Mouse (Mus musculus) gastrocnemius, postnatal 36 days (tissue): ENCODE measurements around the gene Incenp. TPM values are rescaled to one million over a fixed set of nuclear protein-coding genes. Genes with fewer than 3 reads are reported as not detected.
"Not testable (repeated sequence)": the region's sequence is repeated elsewhere in the genome, so short reads cannot be mapped to it uniquely, and the experiment has no call there.

Experiments
- DNase-seq, 2 experiments: peaks; one replicate each; pipeline ENCODE4 v3.0.0; 2022
- intact Hi-C: fragments of 180-260 bp; cut with DNase I; formaldehyde crosslinking; loops from one replicate; pipeline ENCODE4 v1.15.1; 2025
- total RNA-seq, 2 experiments: library from RNA; stranded (reverse); gene quantifications; 2 replicates each; pipeline ENCODE4 v1.2.3; 2021

Incenp gene
- total RNA-seq, 2 experiments from 2014 or later, result 1.9 to 6.4 TPM

DNA sequence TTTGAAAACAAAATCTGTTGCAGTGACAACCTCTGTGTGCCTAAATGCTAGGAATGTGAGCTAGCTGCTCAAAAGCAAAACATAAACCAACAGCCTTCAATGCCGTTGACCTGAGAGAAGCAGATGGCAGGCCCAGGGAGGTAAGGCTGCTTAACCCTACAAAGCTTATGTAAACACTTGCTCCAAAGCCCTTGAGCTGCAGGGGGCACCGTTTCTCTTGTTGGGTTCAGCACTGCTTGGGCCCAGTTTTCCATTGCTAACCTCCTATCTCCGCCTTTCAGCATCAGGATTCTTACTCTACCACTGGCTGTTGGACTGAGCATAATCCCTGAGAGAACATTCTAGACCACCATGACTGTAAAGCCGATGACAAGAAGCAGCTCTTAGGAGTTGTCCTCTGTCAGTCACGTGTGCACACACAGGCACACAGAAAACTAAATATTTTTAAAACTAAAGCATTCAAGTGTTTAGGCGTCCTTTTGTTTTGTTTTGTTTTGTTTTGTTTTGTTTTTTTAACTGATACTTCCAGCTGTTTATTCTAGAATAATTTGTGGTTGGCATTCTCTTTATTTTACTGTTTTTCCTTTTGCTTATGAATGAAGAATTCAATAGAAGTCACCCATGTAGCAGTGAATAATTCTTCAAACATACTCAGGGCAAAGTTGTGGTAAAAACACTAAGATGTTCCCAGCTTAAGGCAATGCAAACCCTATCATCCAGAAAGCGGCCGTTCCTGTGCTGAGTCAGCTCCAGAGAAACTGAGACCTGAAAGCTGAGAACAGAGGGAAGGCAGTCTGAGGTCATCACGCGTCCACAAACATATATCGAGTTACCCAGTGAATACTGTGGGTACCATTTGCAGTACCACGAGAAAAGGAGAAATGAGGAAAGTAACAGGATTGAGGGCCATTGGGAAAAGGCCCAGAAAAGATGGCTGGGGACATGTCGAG is 21.8 kb upstream of the Incenp start:
- intact Hi-C loops, result loop anchor here (5.0 kb wide), 1 partner anchor 36 kb away; no protein-coding TSS in a partner anchor
- DNase-seq, result peak; percentile 58 to 59

DNA sequence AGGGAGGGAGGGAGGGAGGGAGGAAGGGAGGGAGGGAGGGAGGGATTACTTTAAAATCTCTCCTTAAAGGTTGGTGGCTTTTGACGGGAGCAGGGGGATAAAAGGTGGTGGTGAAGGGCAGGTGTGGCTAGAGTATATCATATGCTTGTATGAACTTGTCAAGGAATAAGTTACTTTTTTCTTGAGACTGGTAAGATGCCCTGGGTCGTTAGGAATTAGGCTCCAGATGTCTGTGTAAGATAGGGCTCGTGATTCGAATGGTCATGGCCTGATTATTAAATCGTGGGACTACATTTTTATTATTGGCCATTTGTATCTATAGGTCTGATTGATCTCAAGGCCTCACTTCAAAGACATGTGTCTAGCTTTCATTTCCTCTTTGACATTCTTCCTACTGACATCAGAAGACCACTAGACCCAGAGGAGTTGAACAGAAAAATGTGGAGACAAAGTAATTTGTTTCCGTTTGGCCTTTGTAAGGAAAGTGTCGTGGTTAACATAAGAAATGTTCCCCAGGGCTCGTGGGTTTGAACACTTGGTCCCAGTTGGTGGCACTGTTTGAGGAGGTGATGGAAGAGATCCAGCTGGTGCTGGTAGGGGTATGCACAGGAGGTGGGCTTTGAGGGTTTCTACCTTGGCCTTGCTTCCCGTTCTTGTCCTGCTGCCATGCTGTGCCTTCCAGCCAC is 19.0 kb upstream of the Incenp start:
- DNase-seq, result no peak
- intact Hi-C loops, result loop anchor here (5.0 kb wide), 1 partner anchor 279 kb away; no protein-coding TSS in a partner anchor

DNA sequence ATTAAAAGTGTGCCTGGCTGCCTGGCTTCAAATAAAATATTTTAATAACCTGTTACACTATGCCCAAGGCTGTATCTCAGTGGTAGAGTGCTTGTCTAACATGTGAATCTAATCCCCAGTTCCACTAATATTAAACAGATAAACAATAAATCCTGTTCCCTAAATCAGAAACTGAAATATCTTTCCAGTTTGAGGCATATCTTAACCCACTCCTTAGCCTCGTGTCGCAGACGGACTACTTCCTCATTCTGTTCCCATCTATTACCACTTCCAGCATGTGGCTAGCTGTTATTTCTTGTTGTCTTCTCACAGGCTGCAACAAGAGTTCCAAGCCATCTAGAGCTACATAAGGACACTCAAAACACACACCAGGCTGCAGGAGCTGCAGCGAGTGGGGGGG is 18.4 kb upstream of the Incenp start:
- intact Hi-C loops, result loop anchor here (5.0 kb wide), 1 partner anchor 280 kb away; no protein-coding TSS in a partner anchor
- no peak for DNase-seq

DNA sequence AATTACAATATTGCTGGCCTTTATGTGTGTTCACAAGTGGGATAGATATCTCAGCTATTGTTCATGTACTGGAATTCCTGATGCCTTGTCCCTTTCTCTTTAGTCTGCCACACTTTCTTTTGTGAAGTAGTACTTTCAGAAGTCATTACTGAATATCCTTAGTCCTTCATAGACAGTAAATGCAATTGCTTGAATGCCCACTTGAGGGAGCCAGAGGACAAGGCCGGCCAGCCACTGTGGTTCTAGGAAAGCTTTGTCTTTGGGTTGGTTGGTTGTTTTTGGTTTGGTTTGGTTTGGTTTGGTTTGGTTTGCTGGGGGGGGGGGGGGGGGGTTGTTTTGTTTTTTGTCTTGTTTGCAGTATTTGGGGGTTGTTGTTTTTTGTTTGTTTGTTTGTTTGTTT is 16.6 kb upstream of the Incenp start:
- peak in 1 of 2 experiments; percentile 70 for DNase-seq
- intact Hi-C loops, result loop anchor here (1.0 to 5.0 kb wide), 3 partner anchors 75 to 281 kb away; no protein-coding TSS in a partner anchor

DNA sequence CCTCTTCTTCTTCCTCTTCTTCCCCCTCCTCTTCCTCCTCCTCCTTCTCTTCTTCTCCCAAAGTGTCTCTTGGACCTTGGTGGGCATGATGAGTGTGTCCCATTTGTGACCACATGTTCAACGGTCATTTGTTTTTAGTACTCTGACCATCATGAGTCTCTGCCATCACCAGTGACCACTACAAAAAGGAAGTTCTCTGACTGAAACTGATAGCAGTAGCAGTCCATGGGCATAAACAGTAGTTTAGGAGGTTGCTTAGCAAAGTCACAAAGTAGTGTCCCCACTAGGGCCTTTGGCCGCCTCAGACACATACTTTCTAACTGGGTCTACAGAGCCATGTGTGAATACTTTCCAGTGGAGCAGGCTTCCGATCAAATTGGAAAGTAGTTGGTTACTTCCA is 15.0 kb upstream of the Incenp start:
- no peak for DNase-seq
- intact Hi-C loops, result loop anchor here (2.0 kb wide), 1 partner anchor 118 kb away; no protein-coding TSS in a partner anchor

DNA sequence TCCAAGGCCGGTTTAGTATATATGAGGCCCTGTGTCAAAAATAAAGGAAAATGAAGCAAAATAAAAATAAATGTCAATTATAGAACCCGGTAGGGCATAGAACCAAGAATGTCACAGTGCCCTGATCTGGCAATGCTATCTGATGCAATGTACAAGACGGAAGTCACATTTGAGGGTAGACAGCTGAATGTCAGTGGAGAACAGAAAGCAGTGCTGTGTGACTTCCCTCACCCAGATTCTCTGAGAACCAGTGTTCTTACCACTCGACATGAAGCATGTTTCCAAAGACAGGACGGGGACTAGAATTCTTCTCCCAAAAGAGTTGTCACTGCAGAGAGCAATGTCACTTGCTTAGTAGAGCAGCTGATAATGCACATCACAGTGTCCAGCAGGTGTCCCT is 14.4 kb upstream of the Incenp start:
- intact Hi-C loops, result loop anchor here (2.0 kb wide), 1 partner anchor 119 kb away; no protein-coding TSS in a partner anchor
- no peak for DNase-seq

DNA sequence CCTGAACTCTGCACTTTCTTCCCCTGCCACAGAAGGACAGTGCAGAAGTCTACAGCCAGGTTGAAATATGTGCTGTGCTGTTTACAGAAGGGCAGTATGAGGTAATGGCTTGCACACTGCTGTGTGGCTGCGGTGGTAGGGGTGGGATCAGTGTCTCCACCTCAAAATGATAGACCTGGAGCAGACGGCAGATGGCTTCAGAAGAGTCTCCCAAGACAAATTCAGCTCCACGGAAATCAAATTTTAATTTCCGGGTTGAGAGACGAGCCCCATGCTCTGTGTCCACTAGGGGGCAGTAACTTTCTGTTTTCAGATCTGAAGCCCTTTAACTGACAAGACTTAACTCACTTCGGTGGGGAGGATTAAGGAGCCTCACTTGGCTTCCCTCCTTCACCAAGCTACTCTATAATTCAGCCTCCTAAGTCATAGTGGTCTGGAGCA is 12.0 kb upstream of the Incenp start:
- intact Hi-C loops, result no loop called here

DNA sequence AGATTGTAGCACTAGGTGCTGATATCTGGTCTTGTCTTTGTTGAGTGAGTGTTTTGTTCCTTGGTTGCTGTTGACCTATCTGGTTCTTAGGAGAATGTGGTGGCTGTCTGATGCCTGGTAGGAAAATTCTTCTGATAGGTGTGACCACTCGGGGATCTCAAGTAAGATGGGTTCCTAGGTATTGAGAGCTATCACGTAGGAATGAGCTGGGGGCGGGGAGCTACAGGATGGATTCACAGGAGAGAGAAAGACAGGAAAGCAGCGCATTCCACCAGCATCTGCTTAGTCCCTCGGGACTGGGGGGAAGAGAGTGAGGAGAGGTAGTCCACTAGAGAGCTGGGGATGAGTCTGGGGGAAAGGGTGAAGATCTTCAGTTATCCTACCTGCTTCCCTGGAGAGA is 10.0 kb upstream of the Incenp start:
- DNase-seq, result no peak
- intact Hi-C loops, result no loop called here

More for the DNA sequence above, 12.0 kb upstream of the Incenp start:
- DNase-seq, result no peak

DNA sequence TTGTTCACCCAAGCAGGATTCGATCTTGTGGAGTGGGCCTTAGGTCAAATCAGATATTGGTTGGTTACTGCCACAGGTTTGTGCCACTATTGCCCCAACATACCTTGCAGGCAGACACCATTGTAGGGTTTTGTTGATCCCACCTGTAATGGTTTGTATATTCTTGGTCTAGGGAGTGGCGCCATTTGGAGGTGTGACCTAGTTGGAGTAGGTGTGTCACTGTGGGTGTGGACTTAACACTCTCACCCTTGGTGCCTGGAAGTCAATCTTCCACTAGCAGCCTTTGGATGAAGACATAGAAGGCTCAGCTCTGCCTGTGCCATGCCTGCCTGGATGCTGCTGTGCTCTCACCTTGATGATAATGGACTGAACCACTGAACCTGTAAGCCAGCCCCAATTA is 1.3 kb upstream of the Incenp start:
- DNase-seq, intact Hi-C loops: not testable (repeated sequence)

DNA sequence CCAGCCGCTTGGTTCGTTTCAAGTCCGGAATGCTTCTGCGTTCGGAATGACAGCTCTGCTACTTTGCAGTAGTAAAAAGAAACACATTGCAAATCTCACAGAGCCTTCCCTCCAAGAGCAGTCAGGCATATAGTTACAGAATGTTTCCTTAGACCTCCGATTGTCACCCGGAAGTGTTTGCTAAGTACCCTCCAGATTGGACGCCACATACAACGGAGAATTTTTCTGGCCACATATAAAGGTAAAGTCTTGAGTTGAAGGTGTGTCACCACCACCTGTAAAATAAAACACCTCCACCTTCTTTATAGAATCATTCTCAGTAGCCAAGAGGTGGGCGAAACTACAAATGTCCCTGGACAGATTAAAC is 412 bp upstream of the Incenp start:
- intact Hi-C loops, result no loop called here
- no peak for DNase-seq

DNA sequence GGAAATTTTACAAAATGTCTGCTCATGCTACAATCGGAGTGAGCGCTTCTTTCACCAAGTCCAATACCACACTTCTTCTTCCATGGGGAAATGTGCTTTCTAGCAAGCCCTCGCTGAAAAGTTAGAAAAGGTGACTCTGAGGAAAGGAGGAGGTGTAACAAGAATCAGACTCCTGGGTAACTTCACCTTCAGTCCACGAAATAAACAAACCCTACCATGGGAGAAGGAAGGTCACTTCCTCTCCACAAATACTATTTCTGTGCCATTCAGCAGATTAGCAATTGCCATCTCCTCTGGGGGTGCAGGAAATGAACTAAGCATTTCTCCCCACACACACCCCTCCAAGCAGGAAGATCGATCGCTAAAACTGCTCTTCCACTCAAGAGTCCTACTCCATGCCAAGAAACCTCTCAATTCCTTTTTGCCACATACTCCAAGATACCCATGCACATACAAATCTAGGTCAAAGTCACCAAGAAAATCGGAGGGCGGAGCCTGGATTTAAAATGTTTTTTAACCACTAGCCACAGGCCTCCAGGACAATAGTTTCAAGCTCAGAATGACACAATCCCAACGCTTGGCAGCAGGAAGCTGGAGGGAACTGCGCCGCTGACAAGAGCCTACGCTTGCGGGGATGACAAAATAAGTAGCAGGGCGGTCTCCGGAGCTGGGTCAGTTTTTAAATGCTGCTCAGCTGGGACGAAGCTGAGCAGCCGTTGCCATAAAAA is 848 bp downstream of the Incenp start:
- no peak for DNase-seq
- intact Hi-C loops, result no loop called here

DNA sequence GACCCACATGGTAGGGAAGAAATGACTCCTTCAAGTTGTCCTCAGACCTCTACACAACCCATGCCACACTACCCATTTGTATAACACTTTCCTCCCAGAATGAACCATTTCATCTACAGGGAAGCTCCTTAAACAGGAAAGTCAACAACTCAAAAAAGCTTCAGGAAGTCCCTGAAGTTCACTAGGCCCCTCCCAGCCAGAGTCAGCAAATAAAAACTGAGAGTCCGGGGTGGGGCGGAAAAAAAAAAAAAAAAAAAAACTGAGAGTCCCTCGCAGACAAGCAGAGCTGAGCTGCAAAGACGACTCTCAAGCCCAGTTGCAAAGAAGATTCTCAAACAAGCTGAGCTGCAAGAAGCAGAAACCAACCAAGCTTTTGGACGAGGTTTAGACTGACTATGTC is 3.3 kb downstream of the Incenp start:
- DNase-seq, result no peak
- intact Hi-C loops, result no loop called here

DNA sequence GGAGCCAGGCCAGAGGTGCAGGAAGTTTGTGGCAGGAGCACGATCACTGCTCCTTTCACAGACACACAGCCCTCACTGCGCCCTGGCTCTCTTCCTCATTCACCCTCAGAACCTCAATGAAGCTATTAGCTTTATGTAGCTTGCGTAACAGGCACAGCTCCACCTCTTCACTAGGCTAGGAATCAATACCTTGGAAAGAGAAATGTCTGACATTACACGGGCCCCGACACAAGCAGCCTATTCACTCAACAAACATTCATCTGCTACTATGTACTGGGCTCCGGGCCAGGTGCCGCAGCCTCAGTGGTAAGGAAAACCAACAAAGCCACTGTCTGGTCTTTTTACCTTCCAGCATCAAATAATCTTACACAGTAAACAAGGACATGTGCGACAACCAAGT is 12.6 kb downstream of the Incenp start:
- DNase-seq, result no peak
- intact Hi-C loops, result no loop called here

DNA sequence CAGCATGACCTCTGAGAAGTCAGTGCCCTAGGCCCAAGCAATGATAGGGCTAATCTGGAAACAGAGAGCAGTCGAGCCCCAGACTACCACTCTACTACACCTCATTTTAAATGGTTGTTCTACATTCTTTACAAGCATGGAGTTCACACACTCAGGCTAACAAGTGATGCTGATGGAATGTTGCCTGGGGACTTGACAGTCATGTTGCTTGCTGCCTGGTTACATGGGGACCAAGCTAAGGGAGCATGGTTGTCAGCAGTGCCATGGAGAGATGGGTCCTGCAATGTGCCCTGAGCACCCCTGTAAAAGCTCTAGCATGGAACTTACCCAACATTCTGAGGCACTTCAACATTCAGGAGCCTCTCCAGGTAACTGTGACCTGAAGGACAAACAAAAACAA is 13.0 kb downstream of the Incenp start:
- intact Hi-C loops, result no loop called here
- DNase-seq, result no peak

DNA sequence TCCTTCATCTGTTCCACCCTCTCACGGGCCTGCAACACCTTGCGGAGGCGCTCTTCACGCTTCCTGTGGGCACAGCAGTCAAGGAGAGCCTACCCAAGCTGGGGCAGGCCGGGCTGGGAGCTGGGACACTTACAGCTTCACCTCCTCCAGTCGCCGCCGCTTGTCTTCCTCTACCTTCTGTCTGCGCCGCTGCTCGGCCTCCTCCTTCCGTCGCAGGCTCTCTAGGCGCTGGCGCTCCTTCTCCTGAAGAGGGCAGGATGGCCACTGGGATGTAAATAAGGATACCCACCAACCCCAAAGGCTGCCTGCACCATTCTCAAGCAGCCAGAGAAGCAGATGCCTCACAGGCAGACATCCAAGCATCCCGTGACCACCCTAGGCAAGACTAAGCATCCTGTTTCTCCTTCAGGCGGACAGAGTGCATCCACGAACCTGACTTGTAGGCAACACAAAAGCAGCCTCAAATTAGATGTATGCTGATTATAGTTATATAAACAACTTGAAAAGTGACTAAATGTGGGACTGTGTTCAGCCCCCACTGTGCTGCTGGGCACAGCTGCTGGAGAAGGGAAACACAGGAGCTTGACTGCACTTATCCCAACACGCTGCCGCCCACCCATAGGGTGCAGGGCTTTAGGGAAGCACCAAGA is 21.0 kb downstream of the Incenp start:
- no peak for DNase-seq
- intact Hi-C loops, result no loop called here

DNA sequence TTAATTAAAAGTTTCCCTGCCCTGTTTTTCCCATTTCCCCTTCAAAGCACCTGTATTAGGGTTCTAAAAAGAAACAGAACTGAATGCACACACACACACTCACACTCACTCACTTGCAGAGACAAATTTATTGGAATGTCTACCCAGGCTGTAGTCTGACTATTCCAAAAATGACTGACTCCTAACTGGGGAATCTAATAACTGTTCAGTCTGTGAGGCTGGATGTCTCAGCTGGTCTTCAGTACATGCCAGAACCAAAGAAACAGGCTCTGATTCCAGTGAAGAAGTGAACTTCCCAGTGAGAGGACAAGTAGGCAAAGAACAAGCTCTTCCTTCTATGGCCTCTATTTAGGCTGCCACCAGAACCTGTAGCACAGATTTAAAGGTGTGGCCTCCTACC is 33.9 kb downstream of the Incenp start:
- intact Hi-C loops, result no loop called here
- DNase-seq, result no peak

DNA sequence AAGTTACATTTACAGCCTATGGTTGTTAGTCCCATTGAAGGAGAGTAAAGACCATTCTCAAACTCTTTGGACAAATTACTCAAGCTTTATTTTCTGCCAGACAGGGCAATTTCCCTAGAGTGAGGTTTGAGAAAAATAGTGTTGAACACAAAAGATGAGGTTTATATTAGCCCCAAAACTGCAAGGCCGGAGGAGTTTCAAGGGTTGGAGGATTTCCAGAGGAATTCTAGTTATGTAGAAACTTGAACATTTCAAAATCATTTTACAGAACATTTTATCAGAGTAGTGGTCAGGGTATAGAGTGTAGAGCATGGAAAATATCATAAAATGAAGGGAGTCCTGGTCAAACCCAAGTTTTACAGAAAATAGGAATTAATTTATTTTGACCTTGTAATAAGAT is 34.5 kb downstream of the Incenp start:
- intact Hi-C loops, result no loop called here

DNA sequence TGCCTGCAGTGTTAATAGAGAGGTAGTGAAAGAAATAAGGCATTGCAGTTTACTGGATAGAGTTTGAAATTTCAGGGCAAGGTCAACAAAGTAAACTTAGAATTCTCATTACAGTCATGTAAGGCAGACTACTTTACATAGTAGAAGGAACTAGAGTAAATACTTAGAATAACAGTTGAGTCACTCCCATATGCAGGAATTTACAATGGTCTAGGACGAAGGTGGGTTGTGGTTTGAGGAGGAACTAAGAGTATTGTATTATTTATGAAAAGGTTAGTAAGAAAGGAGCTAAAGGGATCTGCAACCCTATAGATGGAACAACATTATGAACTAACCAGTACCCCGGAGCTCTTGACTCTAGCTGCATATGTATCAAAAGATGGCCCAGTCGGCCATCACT is 38.5 kb downstream of the Incenp start:
- intact Hi-C loops, DNase-seq: not testable (repeated sequence)

More for the DNA sequence above, 34.5 kb downstream of the Incenp start:
- no peak for DNase-seq

DNA sequence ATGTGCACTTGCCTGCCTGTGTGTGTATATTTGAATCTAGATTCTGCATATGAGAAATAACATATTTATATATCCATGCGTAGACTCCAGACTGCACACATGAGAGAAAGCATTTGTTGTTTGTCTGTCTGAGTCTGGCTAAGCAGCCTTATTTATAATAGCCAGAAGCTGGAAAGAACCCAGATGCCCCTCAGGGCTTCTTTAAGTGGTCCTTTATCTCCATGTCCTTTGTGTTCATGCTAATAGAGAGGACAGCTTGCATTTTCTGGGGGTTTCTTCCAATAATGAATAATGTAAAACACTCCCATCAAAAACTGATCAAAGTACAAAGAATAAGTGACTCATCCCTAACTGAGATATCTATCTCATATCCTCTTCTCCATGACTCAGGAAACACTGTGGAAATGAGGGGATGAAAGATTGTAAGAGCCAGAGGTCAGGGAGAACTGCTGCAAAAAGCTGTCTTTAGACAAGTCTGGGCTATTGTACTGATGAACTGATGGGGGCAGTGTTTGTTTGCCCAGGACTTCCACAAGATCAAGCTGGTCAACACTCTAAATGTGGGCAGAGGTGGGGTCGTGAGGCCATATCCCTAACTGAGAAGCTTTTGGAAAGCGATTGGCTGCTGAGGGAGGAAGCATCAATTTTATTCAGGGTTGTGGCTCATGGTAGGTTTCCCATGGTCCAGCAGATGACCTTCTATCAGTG is 49.8 kb downstream of the Incenp start:
- intact Hi-C loops, DNase-seq: not testable (repeated sequence)

DNA sequence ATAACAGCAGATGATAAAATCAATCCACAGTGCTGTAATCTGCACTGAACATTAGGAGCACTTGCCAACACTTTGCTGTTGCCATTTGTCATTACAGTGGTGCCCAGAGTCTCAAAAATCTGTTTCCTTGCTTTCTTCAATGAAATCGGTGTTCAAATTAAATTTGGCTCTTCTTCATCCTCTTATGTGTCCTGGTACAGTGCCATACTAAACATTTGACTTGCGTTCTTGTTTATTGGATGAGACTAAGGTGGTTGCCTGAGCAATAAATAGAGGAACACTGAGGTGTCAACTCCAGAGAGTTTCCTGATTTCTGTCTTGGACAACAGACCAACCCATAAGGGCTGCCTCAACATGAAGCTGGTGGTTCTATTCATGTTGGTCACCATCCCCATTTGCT is 52.1 kb downstream of the Incenp start, which contains the start of gene Scgb2a2:
Gene Scgb2a2 (plus strand): TSS at position 301 of the 400 bp plus-strand sequence.
- intact Hi-C loops, result no loop called here
- no peak for DNase-seq
